Mouse (Mus musculus) ES-Bruce4 (cell line): ENCODE results near the gene Sgms2. TPM values are rescaled to one million over a fixed set of nuclear protein-coding genes. Genes with fewer than 3 reads are reported as not detected.

Experiments
- H3K27ac ChIP-seq: 2 replicates; pipeline ENCODE4 v1.5.1; 2012; ENCODE audit warnings: low read length, inconsistent platforms; ENCODE audit not compliant: insufficient read depth
- H3K27me3 ChIP-seq: 2 replicates; pipeline ENCODE4 v1.6.1; 2012; ENCODE audit warnings: mild to moderate bottlenecking, low read length, inconsistent platforms; ENCODE audit not compliant: control insufficient read depth, poor library complexity, insufficient read depth, severe bottlenecking
- H3K36me3 ChIP-seq: 2 replicates; pipeline ENCODE4 v1.6.1; 2012; ENCODE audit warnings: inconsistent platforms, mild to moderate bottlenecking, low read length, moderate library complexity; ENCODE audit not compliant: control insufficient read depth, poor library complexity, insufficient read depth, severe bottlenecking
- H3K4me1 ChIP-seq: one replicate; pipeline ENCODE4 v1.8.1; 2011; ENCODE audit warnings: low read length; ENCODE audit not compliant: control insufficient read depth, insufficient read depth
- H3K4me3 ChIP-seq: 2 replicates; pipeline ENCODE4 v1.5.1; 2011; ENCODE audit warnings: low read depth, mild to moderate bottlenecking, low read length
- H3K9ac ChIP-seq: 2 replicates; pipeline ENCODE4 v1.6.1; 2012; ENCODE audit warnings: low read depth, mild to moderate bottlenecking, inconsistent platforms; ENCODE audit not compliant: poor library complexity, severe bottlenecking
- H3K9me3 ChIP-seq: replicated peaks from 2 replicates; pipeline ENCODE4 v1.6.1; 2012; ENCODE audit warnings: mild to moderate bottlenecking, low read length, inconsistent platforms; ENCODE audit not compliant: control insufficient read depth, poor library complexity, insufficient read depth, severe bottlenecking
- CTCF ChIP-seq: IDR thresholded peaks from one replicate; pipeline ENCODE4 v1.8.1; 2011; ENCODE audit warnings: low read depth, low read length
- EP300 ChIP-seq: IDR thresholded peaks from 2 replicates; pipeline ENCODE4 v1.6.1; 2011; ENCODE audit warnings: low read depth, low read length; ENCODE audit not compliant: insufficient read depth
- POLR2A ChIP-seq: IDR thresholded peaks from one replicate; pipeline ENCODE4 v1.8.1; 2011; ENCODE audit warnings: low read length; ENCODE audit not compliant: insufficient read depth
- polyA plus RNA-seq: library from polyadenylated mRNA; stranded (reverse); fragments of >200 nt; gene quantifications from 2 replicates; pipeline ENCODE4 v1.2.4, GENCODE M21; 2011; ENCODE audit warnings: low read depth; ENCODE audit not compliant: missing spikeins, insufficient read depth, insufficient read length

Sgms2 gene
- polyA plus RNA-seq, 1 experiment, result 2.2 TPM

DNA sequence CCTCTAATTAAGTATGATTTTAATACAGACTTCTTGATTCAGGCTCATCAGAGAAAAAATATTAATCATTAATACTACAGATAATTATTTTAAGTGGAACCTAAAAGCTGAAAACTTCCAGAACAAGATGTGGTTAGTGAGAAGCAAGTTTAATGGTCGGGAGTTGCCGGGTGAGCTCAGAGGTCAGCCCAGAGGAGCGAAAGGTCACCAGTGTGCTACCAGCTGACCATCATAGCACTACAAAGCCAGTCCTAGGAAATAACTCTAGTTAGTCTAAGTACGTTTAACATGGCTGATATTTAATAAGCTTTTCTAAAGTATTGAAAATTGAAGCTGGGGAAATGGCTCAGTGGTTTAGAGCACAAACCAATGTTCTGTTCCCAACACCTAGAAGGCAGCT, 129.3 kb downstream of the Sgms2 start:
- H3K9ac ChIP-seq, result no peak overlapping the region
- no peak for TF ChIP-seq POLR2A
- TF ChIP-seq EP300, result no peak
- no peak for TF ChIP-seq CTCF

DNA sequence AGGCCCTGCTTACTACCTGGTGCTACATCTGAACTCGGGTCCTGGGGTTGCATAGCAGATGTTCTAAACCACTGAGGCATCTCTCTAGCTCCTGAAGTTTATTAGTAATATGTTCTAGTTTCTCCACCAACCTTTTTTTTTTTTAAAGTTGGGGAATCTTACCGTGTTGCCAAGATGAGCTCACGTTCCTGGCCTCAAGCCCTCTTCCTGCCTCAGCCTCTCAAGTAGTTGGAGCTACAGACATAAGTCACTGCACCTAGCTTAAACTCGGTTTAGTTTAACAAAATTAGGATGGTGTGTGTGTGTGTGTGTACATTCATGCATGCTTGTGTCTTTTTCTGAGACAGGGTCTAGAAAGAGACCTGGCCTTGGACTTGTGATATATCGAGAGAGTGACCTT, 132.2 kb downstream of the Sgms2 start:
- Histone ChIP-seq H3K9me3 (no peaks in the 10 kb centered on the region), H3K27ac (no peak overlapping the region), H3K4me1 (no peaks in the 10 kb centered on the region), H3K36me3 (no peaks in the 10 kb centered on the region), H3K4me3 (no peak overlapping the region), H3K27me3 (no peaks in the 10 kb centered on the region), H3K9ac (no peak overlapping the region)
- TF ChIP-seq POLR2A, result no peak
- no peak for TF ChIP-seq EP300
- TF ChIP-seq CTCF, result no peak

More for the DNA sequence above, 129.3 kb downstream of the Sgms2 start:
- no peak overlapping the region for H3K4me3 ChIP-seq
- H3K36me3 ChIP-seq, result no peaks in the 10 kb centered on the region
- H3K4me1 ChIP-seq, result no peaks in the 10 kb centered on the region
- H3K9me3 ChIP-seq, result no peaks in the 10 kb centered on the region
- H3K27ac ChIP-seq, result no peak overlapping the region
- no peaks in the 10 kb centered on the region for H3K27me3 ChIP-seq

DNA sequence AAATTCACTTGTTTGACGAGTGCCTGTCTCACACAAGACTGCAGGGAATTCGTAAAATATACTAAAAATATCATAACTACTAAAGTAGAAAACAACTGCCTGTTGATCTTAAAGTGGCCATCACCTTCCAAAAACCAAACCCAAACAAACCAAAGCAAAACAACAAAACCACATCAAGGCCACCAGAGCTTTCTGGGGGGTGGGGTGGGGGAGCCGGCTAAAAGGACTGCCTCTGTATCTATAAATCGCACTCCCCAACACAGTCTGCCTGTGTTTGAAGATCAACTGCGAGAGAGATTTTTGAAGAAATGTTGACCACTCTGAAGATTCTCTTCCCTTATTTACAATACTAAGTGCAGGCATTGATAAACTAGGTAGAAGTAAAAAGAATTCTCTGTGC, 133.0 kb downstream of the Sgms2 start:
- TF ChIP-seq EP300, result no peak
- TF ChIP-seq POLR2A, result no peak
- TF ChIP-seq CTCF, result no peak
- Histone ChIP-seq H3K27ac (no peak overlapping the region), H3K36me3 (no peaks in the 10 kb centered on the region), H3K9me3 (no peaks in the 10 kb centered on the region), H3K9ac (no peak overlapping the region), H3K4me3 (no peak overlapping the region), H3K27me3 (no peaks in the 10 kb centered on the region), H3K4me1 (no peaks in the 10 kb centered on the region)

DNA sequence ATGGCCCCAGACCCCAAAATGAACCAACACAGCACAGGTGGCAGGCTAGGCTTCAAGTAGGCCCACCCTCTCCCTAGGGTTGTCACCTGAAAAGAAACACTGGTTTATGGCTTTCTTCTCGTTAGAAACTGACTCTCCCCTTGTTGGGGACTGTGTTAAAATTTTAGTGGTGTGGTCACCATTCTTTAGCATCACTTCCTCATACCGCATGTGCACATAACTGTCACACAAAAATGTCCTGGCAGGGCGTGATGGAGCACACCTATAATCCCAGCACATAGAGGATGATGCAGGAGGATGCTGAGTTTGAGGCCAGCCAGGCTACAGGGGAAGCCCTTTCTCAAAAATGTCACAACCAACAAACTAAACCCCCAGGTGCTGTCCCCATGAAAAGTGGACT, 133.6 kb downstream of the Sgms2 start:
- TF ChIP-seq CTCF, result no peak
- TF ChIP-seq EP300, result no peak
- TF ChIP-seq POLR2A, result no peak
- Histone ChIP-seq H3K36me3 (no peaks in the 10 kb centered on the region), H3K4me3 (no peak overlapping the region), H3K4me1 (no peaks in the 10 kb centered on the region), H3K9ac (no peak overlapping the region), H3K27ac (no peak overlapping the region), H3K9me3 (no peaks in the 10 kb centered on the region), H3K27me3 (no peaks in the 10 kb centered on the region)

DNA sequence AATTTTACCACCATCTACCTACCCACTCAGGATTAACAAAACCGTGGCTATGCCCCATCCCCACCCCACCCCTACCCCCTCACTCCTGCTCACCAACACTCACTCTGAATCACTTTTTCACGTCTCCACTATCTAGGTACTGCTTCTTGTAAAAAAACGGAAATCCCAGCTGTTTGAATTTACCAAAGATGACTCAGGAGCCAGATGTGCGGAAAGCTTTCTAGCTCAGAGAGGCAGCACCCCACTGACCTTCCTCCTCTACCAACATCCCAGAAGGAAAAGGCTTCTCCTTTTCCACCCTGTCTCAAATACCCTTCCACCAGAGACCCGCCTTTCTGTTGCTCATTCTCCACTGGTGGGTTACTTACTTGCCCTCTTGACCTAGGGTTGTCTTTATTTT, 135.2 kb downstream of the Sgms2 start:
- TF ChIP-seq EP300 (no peak), POLR2A (no peak), CTCF (no peak)
- Histone ChIP-seq H3K36me3 (no peaks in the 10 kb centered on the region), H3K27ac (no peak overlapping the region), H3K27me3 (no peaks in the 10 kb centered on the region), H3K4me1 (no peaks in the 10 kb centered on the region), H3K9me3 (no peaks in the 10 kb centered on the region), H3K9ac (no peak overlapping the region), H3K4me3 (no peak overlapping the region)

DNA sequence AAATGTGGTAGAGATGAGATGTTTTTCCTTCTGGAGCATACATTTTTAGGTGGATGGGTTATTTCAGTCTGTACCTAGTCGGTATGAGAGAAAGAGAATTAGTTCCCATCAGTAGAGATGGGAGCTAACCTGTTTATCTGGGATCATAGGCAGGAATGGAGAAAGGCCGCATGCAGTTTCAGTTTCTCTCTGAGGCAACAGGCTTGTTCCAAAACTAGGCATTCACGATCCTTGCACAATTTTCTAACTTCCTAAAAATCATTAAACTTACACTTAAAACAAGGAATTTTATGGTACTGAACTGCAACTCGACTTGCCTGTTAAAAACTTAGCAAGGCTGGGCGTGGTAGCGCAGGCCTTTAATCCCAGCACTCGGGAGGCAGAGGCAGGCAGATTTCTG, 140.7 kb downstream of the Sgms2 start:
- TF ChIP-seq CTCF, result no peak
- TF ChIP-seq POLR2A, result no peak
- no peak for TF ChIP-seq EP300
- Histone ChIP-seq H3K4me3 (no peak overlapping the region), H3K9me3 (no peaks in the 10 kb centered on the region), H3K4me1 (no peaks in the 10 kb centered on the region), H3K27me3 (no peaks in the 10 kb centered on the region), H3K27ac (no peak overlapping the region), H3K9ac (no peak overlapping the region), H3K36me3 (no peaks in the 10 kb centered on the region)
